Mouse (Mus musculus): ENCODE measurements around the gene Wdr59.

DNA sequence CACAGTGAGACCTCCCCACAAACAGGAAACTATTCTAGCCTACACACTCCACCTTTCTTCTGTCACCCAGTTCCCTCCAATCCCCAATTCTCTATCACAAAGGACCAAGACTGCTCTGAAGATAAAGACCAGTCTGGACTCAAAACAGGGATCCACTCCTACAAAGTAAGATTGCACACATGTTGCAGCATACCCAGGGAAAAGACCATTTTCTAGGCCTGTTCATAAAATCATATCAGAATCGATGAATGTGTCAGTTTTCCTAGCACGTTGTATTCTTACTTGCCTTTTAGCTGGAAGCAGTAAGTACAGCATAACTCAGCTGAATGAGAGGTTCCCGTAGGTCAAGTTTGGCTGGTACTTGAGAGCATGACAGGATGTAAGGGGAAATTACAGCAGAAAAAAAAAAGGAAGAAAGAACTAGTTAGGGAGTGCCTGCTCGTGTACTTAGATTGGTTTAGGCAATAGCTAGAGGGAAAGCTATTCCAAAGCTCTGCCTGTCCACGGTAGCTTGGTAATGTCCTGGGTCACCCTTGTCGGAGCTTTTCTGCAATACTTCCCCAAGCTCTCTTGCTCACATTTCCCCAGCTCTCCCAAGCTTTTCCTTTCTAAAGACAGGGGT is 4.6 kb upstream of the Wdr59 start:
- no peak for TF ChIP-seq POLR2A (IDR thresholded peaks at IDR 0.05; ENCODE audit: insufficient read depth, low read depth, low read length)
- TF ChIP-seq CTCF (IDR thresholded peaks at IDR 0.05) = no peak
